Mouse (Mus musculus) MEL (cell line): ENCODE measurements around the gene Tex44. TPM values are rescaled to one million over a fixed set of nuclear protein-coding genes. Genes with fewer than 3 reads are reported as not detected.

Experiments used
- DNase-seq: peaks from one replicate; pipeline ENCODE4 v3.0.0; 2011; ENCODE audit warnings: low read depth, low spot score
- H3K27ac ChIP-seq: 2 replicates; pipeline ENCODE4 v1.5.1; 2012; ENCODE audit warnings: low read depth, mild to moderate bottlenecking, control low read depth, low read length, moderate library complexity; ENCODE audit not compliant: control insufficient read depth
- H3K27me3 ChIP-seq, 2 experiments: fragments of 150-350 bp in 1 of 2; sonication (generic) in 1 of 2; 2 replicates each; pipeline ENCODE4 v1.6.1; 2012; ENCODE audit warnings: low read length in 2 of 2, mild to moderate bottlenecking in 2 of 2, improper control_type of control experiment in 1 of 2, moderate library complexity in 1 of 2; ENCODE audit not compliant: insufficient read depth in 2 of 2, control insufficient read depth in 1 of 2
- H3K36me3 ChIP-seq, 2 experiments: 2 replicates each; pipeline ENCODE4 v1.6.1; 2012 to 2014; ENCODE audit warnings: low read length in 2 of 2, improper control_type of control experiment in 1 of 2, inconsistent platforms in 1 of 2, mild to moderate bottlenecking in 1 of 2; ENCODE audit not compliant: insufficient read depth in 2 of 2, control insufficient read depth in 1 of 2
- H3K4me1 ChIP-seq, 2 experiments: fragments of 150-350 bp in 1 of 2; sonication (generic) in 1 of 2; 2 replicates each; pipeline ENCODE4 v1.6.1; 2012; ENCODE audit warnings: low read length in 2 of 2, improper control_type of control experiment in 1 of 2, mild to moderate bottlenecking in 1 of 2; ENCODE audit not compliant: insufficient read depth in 2 of 2, control insufficient read depth in 1 of 2
- H3K4me3 ChIP-seq, 2 experiments: fragments of 150-350 bp in 1 of 2; sonication (generic) in 1 of 2; 2 replicates each; pipeline ENCODE4 v1.5.1; 2012; ENCODE audit warnings: low read depth in 2 of 2, low read length in 2 of 2, mild to moderate bottlenecking in 2 of 2, moderate library complexity in 2 of 2, control low read depth in 1 of 2, improper control_type of control experiment in 1 of 2; ENCODE audit not compliant: control insufficient read depth in 1 of 2, insufficient read depth in 1 of 2
- H3K79me2 ChIP-seq: 2 replicates; pipeline ENCODE4 v1.6.1; 2012; ENCODE audit warnings: mild to moderate bottlenecking, low read length, moderate library complexity; ENCODE audit not compliant: control insufficient read depth, poor library complexity, insufficient read depth
- H3K9ac ChIP-seq: 2 replicates; pipeline ENCODE4 v1.6.1; 2012; ENCODE audit warnings: low read depth, mild to moderate bottlenecking, control low read depth, low read length, moderate library complexity; ENCODE audit not compliant: control insufficient read depth, poor library complexity, severe bottlenecking
- H3K9me3 ChIP-seq: fragments of 150-350 bp; sonication (generic); replicated peaks from 2 replicates; pipeline ENCODE4 v1.6.1; 2012; ENCODE audit warnings: mild to moderate bottlenecking, low read length, improper control_type of control experiment, moderate library complexity; ENCODE audit not compliant: insufficient read depth
- BHLHE40 ChIP-seq: IDR thresholded peaks from 2 replicates; pipeline ENCODE4 v1.6.1; 2012; ENCODE audit warnings: low read depth, mild to moderate bottlenecking, inconsistent platforms, low read length, improper control_type of control experiment, borderline replicate concordance
- CHD1 ChIP-seq: IDR thresholded peaks from 2 replicates; pipeline ENCODE4 v1.6.1; 2012; ENCODE audit warnings: low read depth, mild to moderate bottlenecking, inconsistent platforms, low read length, improper control_type of control experiment
- CHD2 ChIP-seq: IDR thresholded peaks from 2 replicates; pipeline ENCODE4 v1.6.1; 2011; ENCODE audit warnings: low read length, improper control_type of control experiment
- CTCF ChIP-seq, 3 experiments: IDR thresholded peaks in 2 of 3; conservative IDR thresholded peaks in 1 of 3; 2 replicates each; pipeline ENCODE4 v1.5.1; 2011 to 2012; ENCODE audit warnings: low read length in 3 of 3, low read depth in 2 of 3, mild to moderate bottlenecking in 2 of 3, improper control_type of control experiment in 1 of 3, inconsistent platforms in 1 of 3, mixed read lengths in 1 of 3, moderate library complexity in 1 of 3; ENCODE audit not compliant: control insufficient read depth in 1 of 3, insufficient read depth in 1 of 3, poor library complexity in 1 of 3, severe bottlenecking in 1 of 3
- ETS1 ChIP-seq: IDR thresholded peaks from 2 replicates; pipeline ENCODE4 v1.6.1; 2012; ENCODE audit warnings: low read depth, mild to moderate bottlenecking, inconsistent platforms, low read length, improper control_type of control experiment, moderate library complexity
- GATA1 ChIP-seq: IDR thresholded peaks from 2 replicates; pipeline ENCODE4 v1.6.1; 2011; ENCODE audit warnings: low read depth, low read length, improper control_type of control experiment
- KAT2A ChIP-seq: conservative IDR thresholded peaks from 2 replicates; pipeline ENCODE4 v1.6.1; 2012; ENCODE audit warnings: low read depth, low read length, improper control_type of control experiment, inconsistent platforms
- MAX ChIP-seq: IDR thresholded peaks from 2 replicates; pipeline ENCODE4 v1.6.1; 2011; ENCODE audit warnings: low read length, improper control_type of control experiment
- MXI1 ChIP-seq: IDR thresholded peaks from 2 replicates; pipeline ENCODE4 v1.6.1; 2011; ENCODE audit warnings: mild to moderate bottlenecking, low read depth, low read length, improper control_type of control experiment
- MYC ChIP-seq: IDR thresholded peaks from 2 replicates; pipeline ENCODE4 v1.6.1; 2011; ENCODE audit warnings: low read depth, mild to moderate bottlenecking, low read length, improper control_type of control experiment, moderate library complexity
- POLR2A ChIP-seq, 2 experiments: IDR thresholded peaks; 2 replicates each; pipeline ENCODE4 v1.6.1; 2011 to 2012; ENCODE audit warnings: low read length in 2 of 2, mild to moderate bottlenecking in 2 of 2, control low read depth in 1 of 2, improper control_type of control experiment in 1 of 2, low read depth in 1 of 2, moderate library complexity in 1 of 2; ENCODE audit not compliant: control insufficient read depth in 1 of 2, insufficient read depth in 1 of 2, poor library complexity in 1 of 2
- POLR2AphosphoS5 ChIP-seq: IDR thresholded peaks from 2 replicates; pipeline ENCODE4 v1.6.1; 2012; ENCODE audit warnings: low read depth, borderline replicate concordance, mild to moderate bottlenecking, inconsistent platforms, low read length, moderate library complexity, mixed read lengths
- SIN3A ChIP-seq: IDR thresholded peaks from 2 replicates; pipeline ENCODE4 v1.6.1; 2012; ENCODE audit warnings: low read length, improper control_type of control experiment, inconsistent platforms
- TCF12 ChIP-seq: IDR thresholded peaks from 2 replicates; pipeline ENCODE4 v1.6.1; 2014; ENCODE audit warnings: low read depth, mild to moderate bottlenecking, inconsistent platforms, low read length, improper control_type of control experiment, moderate library complexity
- ZKSCAN1 ChIP-seq: IDR thresholded peaks from 2 replicates; pipeline ENCODE4 v1.6.1; 2012; ENCODE audit warnings: low read depth, mild to moderate bottlenecking, inconsistent platforms, low read length, improper control_type of control experiment, moderate library complexity
- ZMIZ1 ChIP-seq: IDR thresholded peaks from 2 replicates; pipeline ENCODE4 v1.6.1; 2012; ENCODE audit warnings: low read depth, mild to moderate bottlenecking, inconsistent platforms, low read length, improper control_type of control experiment, moderate library complexity
- ZNF384 ChIP-seq: IDR thresholded peaks from 2 replicates; pipeline ENCODE4 v1.6.1; 2012; ENCODE audit warnings: low read depth, mild to moderate bottlenecking, inconsistent platforms, low read length, improper control_type of control experiment
- polyA plus RNA-seq, 2 experiments: library from polyadenylated mRNA; stranded (reverse) in 1 of 2; unstranded in 1 of 2; fragments of >175 nt in 1 of 2; fragments of >200 nt in 1 of 2; gene quantifications; 2 replicates each; pipeline versions ENCODE4 v1.2.1 to v1.2.4; 2012; ENCODE audit warnings: low replicate concordance in 2 of 2, low read depth in 1 of 2; ENCODE audit not compliant: insufficient read length in 2 of 2, insufficient read depth in 1 of 2, missing spikeins in 1 of 2
- total RNA-seq: library from RNA; depleted of rRNA; stranded (reverse); fragments of 300-350 nt; gene quantifications from 2 replicates; pipeline ENCODE4 v1.2.3, GENCODE M21; 2012

Gene Tex44
- total and polyA plus RNA-seq, 3 experiments: not detected

- TF ChIP-seq POLR2A (IDR thresholded peaks at IDR 0.05; ENCODE audit: control insufficient read depth in 1 of 2, insufficient read depth in 1 of 2, low read depth in 1 of 2, low read length in 2 of 2, poor library complexity in 1 of 2) (peak in 1 of 2 experiments; percentile 66; a peak in 2 of 4 replicates), ZKSCAN1 (no peak), SIN3A (peak; percentile 85), CTCF (IDR thresholded peaks at IDR 0.05 in 2 of 3, conservative IDR thresholded peaks at IDR 0.05 in 1 of 3; ENCODE audit: control insufficient read depth in 1 of 3, insufficient read depth in 1 of 3, low read depth in 2 of 3, low read length in 3 of 3, poor library complexity in 1 of 3, severe bottlenecking in 1 of 3) (no peak), ZMIZ1 (peak; percentile 72), BHLHE40 (peak; percentile 46; the same call in 1 of the 2 replicates), CHD1 (no peak), GATA1 (peak; percentile 64)
- TF ChIP-seq, all 39 proteins: peak for 22
These were observed 15.0 kb downstream of the Tex44 start (continued) for GRCm38 (mm10) chr1:86440887-86441723.

DNA sequence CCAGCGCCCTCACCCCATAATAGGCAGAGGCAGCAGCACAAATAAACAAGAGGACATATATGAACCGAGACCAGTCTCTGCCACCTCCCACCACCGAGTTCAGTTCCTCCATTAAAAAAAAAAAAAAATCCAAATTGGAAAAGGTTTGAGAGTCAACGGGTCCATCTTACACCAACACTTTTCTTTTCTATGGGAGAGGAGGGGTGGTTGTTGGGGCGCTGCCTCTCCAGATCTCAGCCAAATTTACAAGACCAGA is 15.5 kb downstream of the Tex44 start:
- peak overlapping the region; percentile 92 for H3K9ac ChIP-seq
- H3K36me3 ChIP-seq: peaks cover 0 to 29% of the 10 kb centered on the region in 2 experiments; a peak in 2 of 4 replicates
- H3K27me3 ChIP-seq: no peaks in the 10 kb centered on the region
- TF ChIP-seq MYC (no peak), CHD1 (peak; percentile 93), ETS1 (no peak), SIN3A (peak; percentile 38), POLR2AphosphoS5 (no peak), CHD2 (no peak), TCF12 (no peak), MXI1 (0 out of 2 replicates have a peak, but pooled peaks have one; percentile 40), ZNF384 (peak; percentile 42; the same call in 1 of the 2 replicates), MAX (no peak), ZMIZ1 (0 out of 2 replicates have a peak, but pooled peaks have one; percentile 65), KAT2A (no peak)
- DNase-seq: no peak
- H3K4me3 ChIP-seq: peak overlapping the region; percentile 58 to 71
- H3K79me2 ChIP-seq: peaks cover 11% of the 10 kb centered on the region; the same call in 1 of the 2 replicates
- no peaks in the 10 kb centered on the region for H3K9me3 ChIP-seq
- H3K27ac ChIP-seq: peak overlapping the region; percentile 90
- peaks cover 10 to 39% of the 10 kb centered on the region in 2 experiments for H3K4me1 ChIP-seq
